Mouse (Mus musculus) erythroblast, embryonic 14.5 days (primary cell): Measurements from ENCODE around the gene Syn3. TPM values are rescaled to one million over a fixed set of nuclear protein-coding genes. Genes with fewer than 3 reads are reported as not detected.

Experiments used
- H3K27me3 ChIP-seq: 2 replicates; pipeline ENCODE4 v1.6.1; 2012; ENCODE audit warnings: inconsistent platforms; ENCODE audit not compliant: control insufficient read depth
- H3K36me3 ChIP-seq: 2 replicates; pipeline ENCODE4 v1.6.1; 2012; ENCODE audit warnings: mild to moderate bottlenecking, inconsistent platforms; ENCODE audit not compliant: control insufficient read depth
- H3K4me1 ChIP-seq: 2 replicates; pipeline ENCODE4 v1.6.1; 2012; ENCODE audit warnings: inconsistent platforms; ENCODE audit not compliant: control insufficient read depth
- H3K4me3 ChIP-seq: replicated peaks from 2 replicates; pipeline ENCODE3; 2012; ENCODE audit warnings: moderate library complexity, mild to moderate bottlenecking, inconsistent platforms
- H3K9me3 ChIP-seq: 2 replicates; pipeline ENCODE4 v1.6.1; 2012; ENCODE audit warnings: low read length, inconsistent platforms, mixed read lengths; ENCODE audit not compliant: control insufficient read depth
- GATA1 ChIP-seq: IDR thresholded peaks from 2 replicates; pipeline ENCODE4 v1.6.1; 2012; ENCODE audit warnings: low read length, inconsistent platforms, mixed read lengths
- TAL1 ChIP-seq: IDR thresholded peaks from 3 replicates; pipeline ENCODE4 v1.6.1; 2012; ENCODE audit warnings: low read length, inconsistent platforms, mixed read lengths
- polyA plus RNA-seq: library from polyadenylated mRNA; stranded (reverse); fragments of >175 nt; gene quantifications from 2 replicates; pipeline ENCODE4 v1.2.3, GENCODE M21; 2012

Gene Syn3
- polyA plus RNA-seq, 1 experiment, result not detected

DNA sequence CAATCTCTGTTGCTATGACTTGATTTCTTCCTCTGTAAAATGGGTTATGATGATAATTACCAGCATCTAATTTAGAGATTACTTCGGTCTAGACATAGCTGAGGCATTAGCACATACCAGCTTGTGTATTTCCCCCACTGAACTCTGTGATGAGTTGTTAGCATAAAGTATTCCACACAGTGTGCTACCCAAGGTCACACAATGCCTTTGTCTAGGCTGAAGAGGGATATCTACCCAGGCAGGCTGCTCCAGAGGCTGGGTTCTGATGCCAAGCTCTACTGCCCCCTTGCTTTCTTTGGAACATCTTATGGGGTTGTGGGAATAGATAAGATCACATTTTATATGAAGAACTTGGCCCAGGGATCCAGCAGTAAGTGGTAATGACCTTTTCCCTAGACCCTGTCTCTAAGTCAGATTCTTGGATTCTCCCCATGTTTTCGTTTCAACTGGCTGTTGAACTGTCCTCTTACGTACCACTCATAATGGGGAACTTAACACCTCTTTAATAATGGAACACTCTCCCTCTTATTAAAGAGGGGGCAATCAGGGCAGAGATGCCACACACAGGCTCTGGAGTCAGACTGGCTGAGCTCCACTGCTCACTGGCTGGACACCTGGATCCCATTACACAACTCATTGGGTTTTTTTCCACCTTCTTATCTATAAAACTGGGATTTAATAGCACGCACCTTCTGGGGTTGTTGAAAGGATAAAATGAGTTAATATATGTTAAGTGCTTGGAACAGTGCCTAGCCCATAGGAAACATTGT is 100.9 kb downstream of the Syn3 start:
- H3K27me3 ChIP-seq, result no peaks in the 10 kb centered on the region
- TF ChIP-seq GATA1 (no peak), TAL1 (no peak)

DNA sequence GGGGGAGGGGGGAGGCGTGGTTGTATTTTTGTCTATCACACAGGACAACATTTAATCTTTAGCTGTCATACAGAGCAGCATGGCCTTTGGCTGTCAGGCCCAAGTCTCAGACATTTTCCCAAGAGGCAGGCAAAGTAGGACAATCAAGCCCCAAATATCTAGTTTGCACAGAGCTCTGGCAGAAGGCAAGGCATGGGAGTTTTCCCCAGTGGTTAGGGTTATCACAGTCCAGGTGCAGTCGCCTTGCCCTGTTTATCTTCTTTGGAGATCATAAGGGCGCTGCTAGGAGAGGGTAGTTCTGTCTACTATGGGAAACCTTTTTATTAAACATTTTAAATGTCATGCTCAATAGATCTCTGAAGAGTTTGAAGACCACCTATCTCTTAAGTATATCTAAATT is 106.3 kb downstream of the Syn3 start:
- peaks cover 22% of the 10 kb centered on the region for H3K4me1 ChIP-seq
- H3K36me3 ChIP-seq, result no peaks in the 10 kb centered on the region
- TF ChIP-seq GATA1 (peak; percentile 66), TAL1 (no peak)
- H3K9me3 ChIP-seq, result no peaks in the 10 kb centered on the region
- no peaks in the 10 kb centered on the region for H3K27me3 ChIP-seq
- peak overlapping the region; percentile 6 for H3K4me3 ChIP-seq

More for the DNA sequence above, 100.9 kb downstream of the Syn3 start:
- Histone ChIP-seq H3K36me3 (no peaks in the 10 kb centered on the region), H3K4me3 (no peak overlapping the region), H3K9me3 (no peaks in the 10 kb centered on the region), H3K4me1 (no peaks in the 10 kb centered on the region)

DNA sequence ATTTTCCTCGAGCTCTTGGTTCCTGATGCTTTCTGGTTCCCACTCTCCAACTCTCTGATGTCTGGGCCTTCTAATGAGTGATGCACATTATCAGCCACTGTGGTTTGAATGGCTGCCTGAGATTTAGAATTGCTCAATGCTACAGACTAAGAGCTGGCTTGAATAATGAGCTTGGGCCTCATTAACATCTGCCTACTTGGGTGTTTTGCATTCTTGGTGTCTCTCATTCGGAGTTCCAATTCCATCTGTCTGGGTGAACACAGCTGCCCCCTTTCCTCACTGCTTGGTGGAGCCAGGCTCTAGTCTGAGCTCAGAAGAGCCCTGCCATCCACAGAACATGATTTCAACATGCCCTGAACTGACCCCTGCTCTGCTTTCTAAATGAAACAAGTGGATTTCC is 108.8 kb downstream of the Syn3 start:
- Histone ChIP-seq H3K4me3 (no peak overlapping the region), H3K4me1 (peaks cover 23% of the 10 kb centered on the region), H3K9me3 (no peaks in the 10 kb centered on the region), H3K36me3 (no peaks in the 10 kb centered on the region), H3K27me3 (no peaks in the 10 kb centered on the region)
- TF ChIP-seq TAL1, result no peak
- TF ChIP-seq GATA1, result no peak

DNA sequence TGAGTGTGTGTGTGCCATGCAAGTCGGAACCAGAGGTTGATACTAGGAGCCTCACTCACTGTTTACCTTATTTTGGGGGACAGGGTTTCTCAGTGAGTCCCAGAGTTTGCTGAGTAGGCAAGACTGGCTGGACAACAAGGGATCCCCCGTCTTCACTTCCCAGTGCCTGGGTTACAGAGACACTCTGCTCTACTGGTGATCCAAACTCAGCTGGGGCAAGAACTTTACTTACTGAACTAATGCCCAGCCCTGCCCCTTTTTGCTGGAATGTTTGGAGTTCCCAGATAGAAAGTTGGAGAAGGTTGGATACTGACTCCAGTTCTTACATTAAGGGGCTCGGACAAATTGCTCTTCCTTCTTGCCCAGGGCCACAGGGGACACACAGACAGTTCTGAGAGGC is 109.3 kb downstream of the Syn3 start:
- Histone ChIP-seq H3K4me3 (no peak overlapping the region), H3K36me3 (no peaks in the 10 kb centered on the region), H3K4me1 (peaks cover 23% of the 10 kb centered on the region), H3K27me3 (no peaks in the 10 kb centered on the region), H3K9me3 (no peaks in the 10 kb centered on the region)
- TF ChIP-seq GATA1, result no peak
- no peak for TF ChIP-seq TAL1

DNA sequence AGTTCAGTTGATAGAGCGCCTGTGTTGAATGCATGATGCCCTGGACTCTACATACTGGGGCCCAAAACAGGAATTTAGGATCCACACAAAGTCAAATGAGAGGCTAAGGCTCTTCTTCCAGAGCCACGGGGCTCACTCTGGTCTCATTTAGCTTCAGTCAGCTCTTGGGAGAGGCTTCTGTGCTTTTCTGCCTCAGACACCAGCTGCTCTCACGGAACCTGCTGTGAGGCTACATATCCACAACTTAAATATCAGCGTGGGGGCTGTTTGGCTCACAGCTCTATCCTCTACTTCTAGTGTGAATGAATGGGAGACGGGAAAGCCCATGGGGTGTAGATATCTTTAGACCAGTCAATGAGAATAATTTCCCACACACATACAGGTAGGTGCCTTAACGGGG is 109.9 kb downstream of the Syn3 start:
- Histone ChIP-seq H3K36me3 (no peaks in the 10 kb centered on the region), H3K4me1 (peaks cover 23% of the 10 kb centered on the region)
- no peak for TF ChIP-seq TAL1
- TF ChIP-seq GATA1, result no peak

DNA sequence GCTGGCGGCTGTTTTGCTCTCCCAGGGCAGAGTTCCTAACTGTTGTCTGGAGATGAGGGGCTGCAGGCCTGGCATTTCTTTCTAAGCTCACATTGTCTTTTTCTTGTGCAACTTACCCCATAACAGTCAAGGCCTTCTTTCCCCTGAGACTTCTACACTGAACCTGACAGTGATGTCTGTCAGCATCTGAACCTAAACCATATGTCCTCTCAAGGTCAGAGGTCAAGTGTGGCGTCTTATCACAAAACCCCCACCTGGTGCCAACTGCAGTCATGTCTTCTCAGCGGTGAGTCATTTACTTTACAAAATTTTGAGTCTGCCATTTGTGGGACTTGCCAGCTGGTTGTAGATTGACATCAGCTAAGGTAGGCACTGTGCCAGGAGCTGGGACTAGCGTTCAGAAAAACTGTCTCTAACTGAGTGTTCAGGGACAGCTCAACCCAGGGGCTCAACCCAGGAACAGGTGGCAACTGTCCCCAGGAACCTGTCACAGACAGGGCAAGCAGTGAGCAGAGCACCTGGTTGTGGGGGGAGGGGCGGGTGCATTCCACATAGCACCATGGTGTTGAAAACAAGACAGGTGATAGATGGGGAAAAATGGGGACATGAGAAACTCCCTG is 110.8 kb downstream of the Syn3 start:
- no peaks in the 10 kb centered on the region for H3K27me3 ChIP-seq
- H3K4me1 ChIP-seq, result peaks cover 23% of the 10 kb centered on the region
- no peak for TF ChIP-seq TAL1
- TF ChIP-seq GATA1, result no peak
- no peak overlapping the region for H3K4me3 ChIP-seq
- no peaks in the 10 kb centered on the region for H3K9me3 ChIP-seq
- no peaks in the 10 kb centered on the region for H3K36me3 ChIP-seq

More for the DNA sequence above, 109.9 kb downstream of the Syn3 start:
- H3K27me3 ChIP-seq, result no peaks in the 10 kb centered on the region
- H3K9me3 ChIP-seq, result no peaks in the 10 kb centered on the region
- no peak overlapping the region for H3K4me3 ChIP-seq

DNA sequence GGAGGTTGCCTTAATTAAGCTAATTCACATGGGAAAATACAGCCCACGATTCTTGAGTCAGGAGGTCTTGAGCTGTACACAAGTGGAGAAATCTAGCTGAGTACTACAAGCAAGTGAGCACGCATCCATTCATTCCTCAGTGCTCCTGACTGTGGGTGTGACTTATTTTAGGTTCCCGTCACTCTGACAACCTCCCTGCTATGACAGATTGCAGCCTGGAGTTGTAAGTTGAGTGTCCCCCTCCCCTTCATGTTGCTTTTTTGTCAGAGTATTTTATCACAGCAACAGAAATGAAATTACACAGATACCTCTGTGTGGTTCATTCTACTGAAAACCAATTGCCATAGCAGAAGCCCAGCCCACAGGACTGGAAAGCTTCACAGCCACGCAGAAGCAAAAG is 112.5 kb downstream of the Syn3 start:
- H3K36me3 ChIP-seq, result no peaks in the 10 kb centered on the region
- H3K4me3 ChIP-seq, result no peak overlapping the region
- peaks cover 9% of the 10 kb centered on the region for H3K4me1 ChIP-seq
- peaks cover 2% of the 10 kb centered on the region; the same call in 1 of the 2 replicates for H3K27me3 ChIP-seq
- H3K9me3 ChIP-seq, result no peaks in the 10 kb centered on the region
- no peak for TF ChIP-seq GATA1
- no peak for TF ChIP-seq TAL1

DNA sequence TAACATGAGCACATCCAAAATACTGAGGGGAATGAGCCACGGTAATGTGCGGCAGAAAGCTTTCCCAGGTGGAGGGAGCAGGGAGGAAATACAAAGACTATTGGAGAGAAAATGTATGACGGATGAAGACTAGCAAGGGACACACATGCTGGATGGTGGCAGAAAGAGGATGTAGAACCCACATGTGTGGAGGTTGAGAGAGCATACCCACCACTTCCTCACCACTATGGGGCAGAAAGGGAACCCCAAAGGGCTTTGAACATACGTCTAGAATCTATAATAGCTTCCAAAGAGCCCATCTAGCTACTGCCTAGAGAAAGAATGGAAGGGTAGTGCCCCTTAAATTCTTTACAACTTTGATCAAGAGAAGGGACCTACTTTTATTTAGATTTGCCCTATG is 113.0 kb downstream of the Syn3 start:
- no peak overlapping the region for H3K4me3 ChIP-seq
- H3K9me3 ChIP-seq, result no peaks in the 10 kb centered on the region
- peaks cover 2% of the 10 kb centered on the region; the same call in 1 of the 2 replicates for H3K27me3 ChIP-seq
- TF ChIP-seq TAL1 (no peak), GATA1 (no peak)
- H3K36me3 ChIP-seq, result no peaks in the 10 kb centered on the region
- peaks cover 9% of the 10 kb centered on the region for H3K4me1 ChIP-seq

DNA sequence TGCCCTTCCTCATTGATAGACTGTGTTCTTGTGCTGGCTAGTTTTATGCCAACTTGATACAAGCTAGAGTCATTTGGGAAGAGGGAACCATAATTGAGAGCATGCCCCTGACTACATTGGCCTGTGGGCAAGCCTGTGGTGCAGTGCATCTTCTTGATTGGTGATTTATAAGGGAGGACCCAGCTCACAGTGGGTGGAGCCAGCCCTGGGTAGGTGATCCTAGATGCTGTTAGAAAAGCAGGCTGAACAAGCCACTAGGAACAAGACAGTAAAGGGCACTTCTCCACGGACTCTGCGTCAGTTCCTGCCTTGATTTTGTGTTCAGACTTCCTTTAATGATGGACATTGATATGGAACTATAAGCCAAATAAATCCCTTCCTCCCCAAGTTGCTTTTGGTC is 114.0 kb downstream of the Syn3 start:
- Histone ChIP-seq H3K9me3 (no peaks in the 10 kb centered on the region), H3K36me3 (no peaks in the 10 kb centered on the region), H3K4me3 (no peak overlapping the region), H3K4me1 (peaks cover 9% of the 10 kb centered on the region), H3K27me3 (peaks cover 2% of the 10 kb centered on the region; the same call in 1 of the 2 replicates)
- TF ChIP-seq TAL1 (no peak), GATA1 (no peak)
